Mouse (Mus musculus): ENCODE data around the gene 1600012H06Rik. TPM values are rescaled to one million over a fixed set of nuclear protein-coding genes. Genes with fewer than 3 reads are reported as not detected.
"Not testable (repeated sequence)": the region's sequence is repeated elsewhere in the genome, so short reads cannot be mapped to it uniquely, and the experiment has no call there.

The 1600012H06Rik gene
- total RNA-seq, 2 experiments from 2014 or later, result 19.7 to 30.1 TPM

GRCm38 (mm10) chr17:14942181-14942580, 803 bp upstream of the 1600012H06Rik start:
- ATAC-seq (ENCODE audit: poor library complexity, severe bottlenecking), result not testable (repeated sequence)

GRCm38 (mm10) chr17:14943729-14944059, 710 bp downstream of the 1600012H06Rik start:
- ATAC-seq (ENCODE audit: poor library complexity, severe bottlenecking), result peak; percentile 13; the same call in 1 of the 2 replicates

GRCm38 (mm10) chr17:14944551-14944950, 1.6 kb downstream of the 1600012H06Rik start:
- no peak for ATAC-seq (ENCODE audit: poor library complexity, severe bottlenecking)

- no peak for ATAC-seq (ENCODE audit: poor library complexity, severe bottlenecking)
These were observed 6.3 kb downstream of the 1600012H06Rik start for GRCm38 (mm10) chr17:14949161-14949827.

GRCm38 (mm10) chr17:14953452-14953851, 10.5 kb downstream of the 1600012H06Rik start:
- ATAC-seq (ENCODE audit: poor library complexity, severe bottlenecking), result peak; percentile 91

GRCm38 (mm10) chr17:14958686-14959327, 15.8 kb downstream of the 1600012H06Rik start:
- no peak for ATAC-seq (ENCODE audit: poor library complexity, severe bottlenecking)

GRCm38 (mm10) chr17:14959979-14960378, 17.0 kb downstream of the 1600012H06Rik start:
- ATAC-seq (ENCODE audit: poor library complexity, severe bottlenecking), result no peak

GRCm38 (mm10) chr17:14960520-14960919, 17.5 kb downstream of the 1600012H06Rik start:
- peak; percentile 16; the same call in 1 of the 2 replicates for ATAC-seq (ENCODE audit: poor library complexity, severe bottlenecking)

GRCm38 (mm10) chr17:14960951-14961556, 18.1 kb downstream of the 1600012H06Rik start, which contains the start of gene Phf10:
Gene Phf10 (minus strand): TSS chr17:14961273.
- ATAC-seq (ENCODE audit: poor library complexity, severe bottlenecking), result peak; percentile 59

GRCm38 (mm10) chr17:14961557-14962154, 18.7 kb downstream of the 1600012H06Rik start:
- peak; percentile 71 for ATAC-seq (ENCODE audit: poor library complexity, severe bottlenecking)

GRCm38 (mm10) chr17:14968373-14968913, 25.5 kb downstream of the 1600012H06Rik start:
- 0 out of 2 replicates have a peak, but pooled peaks have one; percentile 23 for ATAC-seq (ENCODE audit: poor library complexity, severe bottlenecking)

GRCm38 (mm10) chr17:14977718-14978361, 34.9 kb downstream of the 1600012H06Rik start:
- ATAC-seq (ENCODE audit: poor library complexity, severe bottlenecking), result peak; percentile 70

- ATAC-seq (ENCODE audit: poor library complexity, severe bottlenecking), result peak; percentile 95
These were observed 35.5 kb downstream of the 1600012H06Rik start, which contains the start of the genes 9030025P20Rik and Gm3417 for GRCm38 (mm10) chr17:14978362-14979038. Gene 9030025P20Rik (plus strand): TSS chr17:14978468. Gene Gm3417 (minus strand): TSS chr17:14978790.

- peak; percentile 61 for ATAC-seq (ENCODE audit: poor library complexity, severe bottlenecking)
These were observed 47.2 kb downstream of the 1600012H06Rik start for GRCm38 (mm10) chr17:14990116-14990702.

GRCm38 (mm10) chr17:14992522-14993138, 49.6 kb downstream of the 1600012H06Rik start:
- ATAC-seq (ENCODE audit: poor library complexity, severe bottlenecking), result peak; percentile 34

GRCm38 (mm10) chr17:14993139-14993832, 50.3 kb downstream of the 1600012H06Rik start:
- peak; percentile 58 for ATAC-seq (ENCODE audit: poor library complexity, severe bottlenecking)

- ATAC-seq (ENCODE audit: poor library complexity, severe bottlenecking), result not testable (repeated sequence)
These were observed 51.2 kb downstream of the 1600012H06Rik start for GRCm38 (mm10) chr17:14994140-14994539.

GRCm38 (mm10) chr17:15000047-15000446, 57.1 kb downstream of the 1600012H06Rik start:
- ATAC-seq (ENCODE audit: poor library complexity, severe bottlenecking), result peak; percentile 40
